Mouse (Mus musculus) kidney, postnatal 36 days (tissue): ENCODE measurements around the gene Stat5a.

ENCODE experiments used
- DNase-seq, 2 experiments: peaks; one replicate each; pipeline ENCODE4 v3.0.0; 2021 to 2022; ENCODE audit warnings: mixed read lengths in 2 of 2

Gene Stat5a

GRCm38 (mm10) chr11:100858935-100859578, at the start of gene Stat5a:
Gene Stat5a (plus strand): TSS chr11:100859351.
- peak; percentile 93 to 95 for DNase-seq

GRCm38 (mm10) chr11:100810516-100810915, 48.6 kb upstream of the Stat5a start:
- peak; percentile 62 to 80 for DNase-seq

GRCm38 (mm10) chr11:100811132-100811531, 48.0 kb upstream of the Stat5a start:
- DNase-seq = peak in 1 of 2 experiments; percentile 37

- peak; percentile 86 to 89 for DNase-seq
Observed at GRCm38 (mm10) chr11:100814498-100814897, 44.7 kb upstream of the Stat5a start.

- no peak for DNase-seq
Observed at GRCm38 (mm10) chr11:100816342-100816741, 42.8 kb upstream of the Stat5a start.

GRCm38 (mm10) chr11:100816801-100817200, 42.4 kb upstream of the Stat5a start:
- peak; percentile 72 to 81 for DNase-seq

- DNase-seq = peak in 1 of 2 experiments; percentile 36
Observed at GRCm38 (mm10) chr11:100817311-100817710, 41.8 kb upstream of the Stat5a start.

GRCm38 (mm10) chr11:100818359-100819012, 40.7 kb upstream of the Stat5a start:
- no peak for DNase-seq

GRCm38 (mm10) chr11:100819048-100819447, 40.1 kb upstream of the Stat5a start:
- no peak for DNase-seq

- DNase-seq = no peak
Observed at GRCm38 (mm10) chr11:100819626-100820025, 39.5 kb upstream of the Stat5a start.

GRCm38 (mm10) chr11:100820047-100820446, 39.1 kb upstream of the Stat5a start:
- no peak for DNase-seq

GRCm38 (mm10) chr11:100821605-100822220, 37.4 kb upstream of the Stat5a start:
- DNase-seq = no peak

GRCm38 (mm10) chr11:100822365-100822764, 36.8 kb upstream of the Stat5a start:
- DNase-seq = peak; percentile 62 to 66

GRCm38 (mm10) chr11:100823543-100824313, 35.4 kb upstream of the Stat5a start:
- no peak for DNase-seq

- DNase-seq = no peak
Observed at GRCm38 (mm10) chr11:100824496-100824895, 34.7 kb upstream of the Stat5a start.

- no peak for DNase-seq
Observed at GRCm38 (mm10) chr11:100825451-100825850, 33.7 kb upstream of the Stat5a start.

- peak in 1 of 2 experiments; percentile 44 for DNase-seq
Observed at GRCm38 (mm10) chr11:100826161-100826866, 32.8 kb upstream of the Stat5a start.

- DNase-seq = peak; percentile 56 to 65
Observed at GRCm38 (mm10) chr11:100828676-100829151, 30.4 kb upstream of the Stat5a start.

- no peak for DNase-seq
Observed at GRCm38 (mm10) chr11:100829691-100830090, 29.5 kb upstream of the Stat5a start.

GRCm38 (mm10) chr11:100831396-100831795, 27.8 kb upstream of the Stat5a start:
- no peak for DNase-seq

GRCm38 (mm10) chr11:100833466-100833865, 25.7 kb upstream of the Stat5a start:
- peak; percentile 70 to 78 for DNase-seq
